Mouse (Mus musculus) limb, embryonic 15.5 days (tissue): ENCODE results near the gene Ubr3. TPM values are rescaled to one million over a fixed set of nuclear protein-coding genes. Genes with fewer than 3 reads are reported as not detected.

Experiments
- ATAC-seq: fragments of 200-750 bp; cut with Nextera tagmentation; 2 replicates; pipeline ENCODE4 v1.8.0; 2017; ENCODE audit warnings: low read depth, moderate TSS enrichment; ENCODE audit not compliant: insufficient number of reproducible peaks, low FRiP score, low TSS enrichment
- H3K27ac ChIP-seq: fragments of 300-500 bp; sonication (generic); 2 replicates; pipeline ENCODE4 v1.5.1; 2015; ENCODE audit warnings: moderate library complexity, mild to moderate bottlenecking, inconsistent platforms
- H3K27me3 ChIP-seq: fragments of 300-500 bp; sonication (generic); 2 replicates; pipeline ENCODE4 v1.6.1; 2015; ENCODE audit warnings: inconsistent platforms
- H3K36me3 ChIP-seq: fragments of 300-500 bp; sonication (generic); 2 replicates; pipeline ENCODE4 v1.6.1; 2015; ENCODE audit warnings: inconsistent platforms
- H3K4me1 ChIP-seq: fragments of 300-500 bp; sonication (generic); 2 replicates; pipeline ENCODE4 v1.6.1; 2015; ENCODE audit warnings: inconsistent platforms
- H3K4me2 ChIP-seq: fragments of 300-500 bp; sonication (generic); 2 replicates; pipeline ENCODE4 v1.6.1; 2015; ENCODE audit warnings: mild to moderate bottlenecking, inconsistent platforms
- H3K4me3 ChIP-seq: fragments of 300-500 bp; sonication (generic); 2 replicates; pipeline ENCODE4 v1.5.1; 2015; ENCODE audit warnings: mild to moderate bottlenecking, inconsistent platforms
- H3K9ac ChIP-seq: fragments of 300-500 bp; sonication (generic); 2 replicates; pipeline ENCODE4 v1.6.1; 2015; ENCODE audit warnings: inconsistent platforms
- H3K9me3 ChIP-seq: fragments of 300-500 bp; sonication (generic); 2 replicates; pipeline ENCODE4 v1.6.1; 2016; ENCODE audit warnings: inconsistent platforms
- WGBS: fragments of 180-500 bp; shearing (Covaris S2); methylation state at CpG from one replicate; pipeline ENCODE4 v1.1.7; 2015; 5-methylcytosine and 5-hydroxymethylcytosine counted together
- polyA plus RNA-seq: library from polyadenylated mRNA; unstranded; fragments of >200 nt; fragmentation: Nextera tagmentation; extraction: Ambion mirVana; gene quantifications from 2 replicates; pipeline ENCODE4 v1.2.1, GENCODE M21; 2015

Gene Ubr3
- polyA plus RNA-seq, 1 experiment from 2014 or later, result 13.7 TPM

DNA sequence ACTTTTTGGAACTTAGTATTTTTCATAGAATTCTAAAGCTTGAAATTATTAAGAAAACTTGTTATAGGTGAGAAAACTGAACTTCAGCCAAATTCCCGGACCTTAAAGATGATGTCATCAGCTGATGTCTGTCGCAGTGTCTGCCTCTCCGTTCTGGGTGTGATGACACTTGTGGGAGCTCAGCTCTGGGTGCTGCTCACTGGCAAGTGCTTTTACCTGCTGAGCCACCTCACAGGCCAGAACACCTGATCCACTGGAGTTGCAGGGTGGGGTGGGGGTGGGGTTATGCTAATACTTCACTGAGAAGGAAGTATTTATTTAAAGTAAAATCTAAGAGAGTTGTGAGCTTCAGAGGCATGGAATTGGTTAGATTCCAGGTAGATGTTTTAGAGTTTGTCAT is 20.3 kb downstream of the Ubr3 start:
- no peak for ATAC-seq
- WGBS, result 80% methylated on average over 3 of the region's 3 CpGs

DNA sequence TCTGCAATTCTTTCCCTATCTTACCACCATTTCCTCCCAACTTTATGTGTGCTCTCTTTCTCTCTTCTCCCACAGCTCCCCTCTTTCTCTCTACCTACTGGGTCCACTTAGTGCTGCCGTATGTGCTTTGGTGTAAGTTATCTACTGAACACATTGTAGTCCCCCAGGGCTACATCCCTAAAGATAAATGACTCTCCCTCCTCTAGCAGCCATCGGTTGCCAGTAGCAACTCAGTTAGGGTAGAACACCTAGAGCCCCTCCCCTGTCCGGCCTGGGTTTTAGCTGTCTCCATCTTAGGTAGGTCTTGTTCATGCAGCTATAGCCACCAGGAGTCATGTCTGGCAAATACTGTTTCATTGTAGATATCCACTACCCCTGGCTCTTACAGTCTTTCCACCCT is 27.9 kb downstream of the Ubr3 start:
- Histone ChIP-seq H3K9me3 (no peaks in the 10 kb centered on the region), H3K4me2 (no peak overlapping the region), H3K27me3 (no peaks in the 10 kb centered on the region), H3K27ac (no peak overlapping the region), H3K36me3 (peaks cover 28% of the 10 kb centered on the region), H3K4me1 (no peaks in the 10 kb centered on the region), H3K4me3 (no peak overlapping the region), H3K9ac (no peak overlapping the region)
- no peak for ATAC-seq
- WGBS, result 77% methylated on average over 3 of the region's 3 CpGs

More for the DNA sequence above, 20.3 kb downstream of the Ubr3 start:
- Histone ChIP-seq H3K9ac (no peak overlapping the region), H3K4me2 (no peak overlapping the region), H3K4me3 (no peak overlapping the region), H3K36me3 (peaks cover 34% of the 10 kb centered on the region), H3K27ac (no peak overlapping the region), H3K27me3 (no peaks in the 10 kb centered on the region), H3K4me1 (no peaks in the 10 kb centered on the region), H3K9me3 (no peaks in the 10 kb centered on the region)

DNA sequence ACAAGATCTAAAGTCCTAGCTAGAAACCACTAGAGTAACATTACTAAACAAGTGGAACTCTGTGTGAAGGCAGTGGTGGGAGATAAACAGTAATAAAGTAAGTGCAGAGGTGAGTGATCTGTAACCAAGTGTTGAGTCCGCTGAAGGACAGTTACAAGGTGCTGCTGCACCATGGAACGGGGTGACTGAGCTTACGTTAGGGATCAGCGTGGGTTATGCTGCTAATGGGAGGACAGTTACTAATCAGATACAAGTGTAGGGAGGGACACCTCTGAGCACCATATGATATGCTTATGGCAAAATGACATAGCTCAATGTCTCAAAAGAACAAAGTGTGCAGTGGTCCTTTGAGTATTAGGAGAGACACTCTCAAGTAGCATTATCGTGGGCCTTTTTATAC is 39.3 kb downstream of the Ubr3 start:
- H3K36me3 ChIP-seq, result peaks cover 15% of the 10 kb centered on the region

DNA sequence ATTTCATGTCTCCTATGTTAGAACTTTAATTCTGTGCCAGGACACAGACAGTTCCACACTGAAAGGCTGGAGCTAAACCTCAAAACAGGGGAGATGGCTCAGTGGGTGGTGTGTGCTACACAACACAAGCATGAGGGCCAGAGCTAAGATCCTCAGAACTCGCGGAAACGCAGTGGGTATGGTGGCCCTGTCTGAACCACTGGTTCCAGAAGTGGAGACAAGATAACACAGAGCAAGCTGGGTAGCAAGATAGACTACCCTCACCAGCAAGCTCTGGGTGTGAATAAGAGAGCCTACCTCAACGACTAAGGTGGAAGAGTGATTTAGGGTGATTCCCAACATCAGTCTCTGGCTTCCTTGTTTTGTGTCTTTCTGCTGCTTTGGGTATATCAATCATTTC is 42.2 kb downstream of the Ubr3 start:
- no peak overlapping the region for H3K27ac ChIP-seq
- ATAC-seq, result no peak
- H3K9me3 ChIP-seq, result no peaks in the 10 kb centered on the region
- H3K4me1 ChIP-seq, result no peaks in the 10 kb centered on the region
- no peak overlapping the region for H3K9ac ChIP-seq
- whole genome bisulfite sequencing, result 89% methylated on average over 4 of the region's 4 CpGs
- no peaks in the 10 kb centered on the region for H3K27me3 ChIP-seq
- peaks cover 15% of the 10 kb centered on the region for H3K36me3 ChIP-seq
- H3K4me2 ChIP-seq, result no peak overlapping the region
- H3K4me3 ChIP-seq, result no peak overlapping the region

More for the DNA sequence above, 39.3 kb downstream of the Ubr3 start:
- Histone ChIP-seq H3K9me3 (no peaks in the 10 kb centered on the region), H3K27me3 (no peaks in the 10 kb centered on the region), H3K27ac (no peak overlapping the region), H3K9ac (no peak overlapping the region), H3K4me1 (no peaks in the 10 kb centered on the region), H3K4me3 (no peak overlapping the region), H3K4me2 (no peak overlapping the region)
- 92% methylated on average over 5 of the region's 5 CpGs for WGBS
- ATAC-seq, result no peak

DNA sequence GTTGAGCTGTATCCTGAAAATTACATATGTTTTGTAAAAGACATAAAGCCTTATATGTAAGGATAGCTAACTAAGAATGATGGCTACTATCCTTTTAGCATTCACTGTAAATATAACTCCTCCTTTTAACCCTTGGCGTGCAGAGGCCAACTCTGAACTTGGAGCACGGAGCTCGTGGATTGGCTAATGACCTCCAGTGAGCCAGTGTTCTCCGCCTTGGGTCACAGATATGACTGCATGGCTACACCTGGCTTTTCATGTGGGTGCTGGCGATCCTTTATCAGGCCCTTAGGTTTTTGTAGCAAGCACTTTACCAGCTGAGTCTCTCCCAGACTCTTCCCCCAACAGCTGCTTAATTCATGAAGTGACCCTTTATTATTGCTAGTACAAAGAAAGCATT is 42.6 kb downstream of the Ubr3 start:
- Histone ChIP-seq H3K4me3 (no peak overlapping the region), H3K4me1 (no peaks in the 10 kb centered on the region), H3K9ac (no peak overlapping the region), H3K9me3 (no peaks in the 10 kb centered on the region), H3K4me2 (no peak overlapping the region), H3K27ac (no peak overlapping the region), H3K27me3 (no peaks in the 10 kb centered on the region), H3K36me3 (peaks cover 15% of the 10 kb centered on the region)
- ATAC-seq, result no peak
- WGBS, result 91% methylated on average over 5 of the region's 5 CpGs

DNA sequence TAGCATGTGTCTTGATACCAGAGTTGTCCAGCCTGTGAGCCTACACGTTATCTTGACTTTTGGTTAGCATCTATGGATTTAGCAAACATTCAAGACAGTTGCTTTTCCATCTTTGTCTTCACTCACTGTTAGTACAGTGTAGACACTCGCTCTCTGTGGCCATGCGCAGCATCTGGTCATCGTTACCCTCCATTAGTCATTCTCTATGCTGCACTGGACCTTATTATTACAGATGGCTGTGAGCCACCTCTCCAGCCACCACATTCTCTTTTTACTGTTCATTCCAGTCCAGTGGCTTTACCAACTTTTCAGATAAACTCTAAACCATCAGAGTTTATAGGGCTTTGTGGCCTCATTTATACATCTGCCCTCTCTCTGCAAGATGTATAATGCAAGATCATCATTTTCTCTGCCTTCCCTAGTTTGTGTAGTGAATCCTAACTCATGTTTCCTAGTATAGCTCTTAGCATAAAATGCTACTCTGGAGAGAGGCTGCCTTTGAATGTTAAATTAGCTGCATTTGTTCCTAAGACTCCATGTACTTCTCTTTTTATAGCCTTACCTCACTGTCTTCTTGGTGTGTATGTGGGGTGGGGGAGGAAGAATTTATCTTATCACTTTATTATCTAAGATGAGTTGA is 44.5 kb downstream of the Ubr3 start:
- Histone ChIP-seq H3K9ac (no peak overlapping the region), H3K36me3 (peaks cover 13% of the 10 kb centered on the region), H3K27me3 (no peaks in the 10 kb centered on the region), H3K4me3 (no peak overlapping the region), H3K4me1 (no peaks in the 10 kb centered on the region), H3K27ac (no peak overlapping the region), H3K4me2 (no peak overlapping the region), H3K9me3 (no peaks in the 10 kb centered on the region)
- 67% methylated on average over 4 of the region's 4 CpGs for WGBS
- no peak for ATAC-seq

DNA sequence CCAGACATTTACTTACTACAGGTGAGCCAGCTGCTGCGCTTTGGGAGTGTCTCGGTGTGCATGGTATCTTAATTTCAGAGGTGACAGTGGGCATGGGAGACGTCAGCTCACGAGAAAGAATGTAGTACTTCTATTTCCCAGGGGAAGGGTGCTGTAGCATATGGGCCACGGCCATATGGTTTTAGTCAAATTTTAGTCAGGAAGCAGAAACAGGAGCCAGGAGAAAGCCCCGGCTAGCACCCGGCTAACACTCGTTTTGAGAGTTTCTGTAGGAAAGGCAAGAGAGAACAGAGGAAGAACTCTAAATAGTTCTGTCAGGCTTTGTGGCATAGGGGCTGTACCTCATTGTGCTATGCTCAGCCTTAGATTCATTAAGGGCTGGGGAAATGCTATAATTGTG is 55.8 kb downstream of the Ubr3 start:
- no peak for ATAC-seq
- Histone ChIP-seq H3K27ac (no peak overlapping the region), H3K36me3 (peaks cover 38% of the 10 kb centered on the region), H3K27me3 (no peaks in the 10 kb centered on the region), H3K9me3 (no peaks in the 10 kb centered on the region), H3K4me3 (no peak overlapping the region), H3K4me1 (no peaks in the 10 kb centered on the region), H3K9ac (no peak overlapping the region), H3K4me2 (no peak overlapping the region)
- 38% methylated on average over 8 of the region's 8 CpGs for WGBS

DNA sequence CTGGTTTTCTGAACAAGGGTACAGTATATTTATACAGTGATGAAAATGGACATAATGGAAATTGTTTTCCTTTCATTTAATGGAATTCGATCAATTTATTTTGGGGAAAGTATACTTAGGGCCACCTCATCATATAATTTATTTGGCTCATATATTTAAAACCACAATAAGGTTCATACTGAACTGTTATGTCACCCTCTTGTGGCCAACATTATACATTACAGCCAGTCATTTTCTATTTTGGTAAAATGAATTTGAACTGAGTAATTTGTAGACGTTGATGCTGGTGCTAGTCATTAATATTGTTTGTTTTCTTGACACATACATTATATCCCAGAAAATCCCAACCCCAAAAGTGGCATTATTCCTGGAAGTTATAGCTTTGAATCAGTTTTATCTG is 58.6 kb downstream of the Ubr3 start:
- ATAC-seq, result no peak
- no peaks in the 10 kb centered on the region for H3K4me1 ChIP-seq
- H3K36me3 ChIP-seq, result peaks cover 28% of the 10 kb centered on the region
- WGBS, result 52% methylated on average over 2 of the region's 2 CpGs
- H3K9me3 ChIP-seq, result no peaks in the 10 kb centered on the region
- H3K27ac ChIP-seq, result no peak overlapping the region
- H3K4me3 ChIP-seq, result no peak overlapping the region
- no peaks in the 10 kb centered on the region for H3K27me3 ChIP-seq
- H3K9ac ChIP-seq, result no peak overlapping the region
- H3K4me2 ChIP-seq, result no peak overlapping the region

DNA sequence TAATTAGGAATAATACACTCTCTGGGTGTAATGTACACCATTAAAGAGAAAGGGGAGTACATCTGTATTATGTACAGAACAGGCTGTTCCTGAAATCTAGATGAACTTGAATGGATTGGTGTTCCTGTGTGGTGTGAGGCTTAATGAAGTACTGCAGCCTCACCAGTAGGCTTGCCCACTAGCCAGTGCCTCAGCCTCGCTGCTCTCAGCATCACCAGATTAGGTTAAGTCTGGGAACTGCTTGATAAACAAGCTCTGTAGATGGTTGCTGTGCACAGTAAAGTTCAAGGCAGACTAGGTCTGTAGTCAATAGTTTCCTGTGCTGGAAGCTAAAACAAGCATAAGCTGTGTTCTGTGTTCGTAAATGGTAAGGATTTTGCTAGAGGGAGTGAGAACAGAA is 60.6 kb downstream of the Ubr3 start:
- no peak for ATAC-seq
- Histone ChIP-seq H3K4me2 (no peak overlapping the region), H3K36me3 (peaks cover 35% of the 10 kb centered on the region)

DNA sequence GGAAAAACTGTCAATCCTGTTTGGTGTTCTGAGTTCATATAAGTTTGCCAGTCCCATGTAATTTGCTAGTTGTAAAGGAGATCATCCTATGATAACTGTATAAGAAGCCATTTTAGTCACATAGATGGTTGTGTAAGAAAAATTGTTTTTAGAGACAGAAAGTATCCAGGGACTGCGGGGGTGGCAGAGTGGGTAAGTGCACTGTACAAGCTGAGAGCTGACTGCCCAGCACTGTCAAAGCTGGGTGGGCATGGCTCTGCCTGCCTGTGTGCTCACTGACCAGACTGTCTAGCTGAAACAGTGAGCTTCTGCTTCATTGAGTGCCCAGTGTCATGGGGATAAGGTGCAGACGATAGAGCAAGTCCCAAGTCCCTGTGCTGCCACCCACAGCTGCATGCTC is 77.8 kb downstream of the Ubr3 start:
- Histone ChIP-seq H3K36me3 (peaks cover 40% of the 10 kb centered on the region), H3K4me2 (no peak overlapping the region), H3K9ac (no peak overlapping the region), H3K9me3 (no peaks in the 10 kb centered on the region), H3K4me1 (no peaks in the 10 kb centered on the region), H3K27ac (no peak overlapping the region), H3K4me3 (no peak overlapping the region), H3K27me3 (no peaks in the 10 kb centered on the region)
- 93% methylated on average over 2 of the region's 2 CpGs for WGBS
- no peak for ATAC-seq

More for the DNA sequence above, 60.6 kb downstream of the Ubr3 start:
- Histone ChIP-seq H3K27me3 (no peaks in the 10 kb centered on the region), H3K4me3 (no peak overlapping the region), H3K9me3 (no peaks in the 10 kb centered on the region), H3K27ac (no peak overlapping the region), H3K4me1 (no peaks in the 10 kb centered on the region), H3K9ac (no peak overlapping the region)
- WGBS, result 89% methylated on average over 2 of the region's 2 CpGs

DNA sequence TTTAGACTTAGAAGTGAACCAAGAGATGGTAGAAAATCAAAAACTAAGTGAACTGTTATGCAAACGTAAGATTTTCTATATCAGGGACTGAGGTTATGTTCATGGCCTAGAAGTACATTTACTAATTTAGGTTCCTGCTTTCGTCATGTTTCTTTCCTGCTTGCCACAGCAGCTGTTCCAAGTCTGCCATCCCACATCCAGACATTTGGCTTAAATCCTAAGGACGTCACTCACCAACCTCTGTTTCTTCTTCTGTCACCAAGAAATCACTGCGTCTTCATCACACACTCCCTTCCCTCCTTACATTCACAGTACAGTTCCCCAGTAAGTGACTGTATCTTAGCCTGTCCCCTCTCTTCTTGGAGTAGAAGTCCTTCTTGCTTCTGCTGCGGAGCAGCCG is 92.2 kb downstream of the Ubr3 start:
- no peak for ATAC-seq
- no peaks in the 10 kb centered on the region for H3K4me1 ChIP-seq
- H3K9ac ChIP-seq, result no peak overlapping the region
- H3K36me3 ChIP-seq, result peaks cover 50% of the 10 kb centered on the region
- no peaks in the 10 kb centered on the region for H3K27me3 ChIP-seq
- no peak overlapping the region for H3K4me2 ChIP-seq
- no peaks in the 10 kb centered on the region for H3K9me3 ChIP-seq
- no peak overlapping the region for H3K27ac ChIP-seq
- 93% methylated on average over 6 of the region's 6 CpGs for WGBS
- no peak overlapping the region for H3K4me3 ChIP-seq

DNA sequence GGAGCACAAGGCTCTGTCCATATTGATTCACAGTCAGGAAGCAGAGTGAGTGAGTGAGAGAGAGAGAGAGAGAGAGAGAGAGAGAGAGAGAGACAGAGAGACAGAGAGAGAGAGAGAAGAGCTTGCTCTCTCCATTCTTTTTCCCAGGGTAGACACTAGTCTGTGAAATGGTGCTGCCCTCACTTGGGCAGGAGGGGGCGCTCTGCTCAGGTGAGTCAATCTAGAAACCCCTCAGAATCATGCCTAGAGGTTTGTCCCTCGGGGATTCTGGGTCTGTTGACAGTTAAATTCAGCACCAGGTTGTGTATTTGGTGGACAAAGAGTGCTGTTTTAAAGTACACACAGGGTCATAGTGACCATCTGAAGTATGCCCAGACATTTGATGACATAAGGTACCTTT is 93.6 kb downstream of the Ubr3 start:
- 59% methylated on average over 2 of the region's 2 CpGs for WGBS
- Histone ChIP-seq H3K4me1 (no peaks in the 10 kb centered on the region), H3K36me3 (peaks cover 44% of the 10 kb centered on the region), H3K4me2 (no peak overlapping the region), H3K27ac (no peak overlapping the region), H3K4me3 (no peak overlapping the region), H3K9ac (no peak overlapping the region), H3K9me3 (no peaks in the 10 kb centered on the region), H3K27me3 (no peaks in the 10 kb centered on the region)
- no peak for ATAC-seq
